In genomic region chr14:123663206-123663605, GRCm38 (mm10) we compare ENCODE assay signal across 28 mouse cellular contexts. TPM values are rescaled to one million over a fixed set of nuclear protein-coding genes. Genes with fewer than 3 reads are reported as not detected.
A peak's percentile ranks its signal among the peaks of the same experiment; 100 is the strongest.
DNase-seq lines count a peak whose midpoint lies in the region; ATAC-seq and TF ChIP-seq lines count a peak whose summit lies in the region.
"Had no signal": no experiment of that assay in that cellular context is flagged by ENCODE, and none has a peak within 500 bp of the region (broad histone marks: within the 10 kb centered on the region; RNA-seq: fewer than 3 reads in every experiment).

No protein-coding gene starts in this region.

- peak overlapping the region; percentile 51; the same call in 1 of the 2 replicates for H3K27ac ChIP-seq in gastrocnemius, adult 2 months
- no peak overlapping the region for H3K27ac ChIP-seq in hindbrain, embryonic 11.5 days (ENCODE audit: low read depth, low read length)
- H3K27ac ChIP-seq in hindbrain, embryonic 14.5 days: no peak overlapping the region
- H3K27ac ChIP-seq: embryonic facial prominence, embryonic 13.5 days; embryonic facial prominence, embryonic 15.5 days; forebrain, embryonic 10.5 days; forebrain, embryonic 13.5 days; forebrain, embryonic 15.5 days had no signal

- no peak overlapping the region for H3K4me2 ChIP-seq in hindbrain, embryonic 11.5 days (replicated peaks; ENCODE audit: low read depth, low read length)
- H3K4me2 ChIP-seq in hindbrain, embryonic 14.5 days (replicated peaks): no peak overlapping the region
- H3K4me2 ChIP-seq: embryonic facial prominence, embryonic 13.5 days; embryonic facial prominence, embryonic 15.5 days; forebrain, embryonic 13.5 days; forebrain, embryonic 15.5 days had no signal

- intact Hi-C loops in gastrocnemius, adult 2 months (cut with DNase I): no loop called here

- no peaks in the 10 kb centered on the region for H3K27me3 ChIP-seq in hindbrain, embryonic 11.5 days (ENCODE audit: control insufficient read depth, insufficient read depth, low read length)
- no peaks in the 10 kb centered on the region for H3K27me3 ChIP-seq in hindbrain, embryonic 14.5 days (ENCODE audit: control insufficient read depth, insufficient read depth, low read length)
- H3K27me3 ChIP-seq: CH12.LX; embryonic facial prominence, embryonic 13.5 days; embryonic facial prominence, embryonic 15.5 days; forebrain, embryonic 13.5 days; forebrain, embryonic 15.5 days had no signal

- ATAC-seq in hindbrain, embryonic 11.5 days (ENCODE audit: low FRiP score): no peak
- no peak for ATAC-seq in hindbrain, embryonic 14.5 days (ENCODE audit: low FRiP score)
- ATAC-seq: CD4-positive, CD25-positive, alpha-beta regulatory T cell, adult 4 months; forebrain, embryonic 13.5 days; forebrain, embryonic 15.5 days had no signal

- H3K36me3 ChIP-seq in hindbrain, embryonic 11.5 days (ENCODE audit: control insufficient read depth, insufficient read depth, low read length): no peaks in the 10 kb centered on the region
- H3K36me3 ChIP-seq in hindbrain, embryonic 14.5 days (replicated peaks; ENCODE audit: control insufficient read depth, insufficient read depth): no peaks in the 10 kb centered on the region
- H3K36me3 ChIP-seq: embryonic facial prominence, embryonic 13.5 days; embryonic facial prominence, embryonic 15.5 days; forebrain, embryonic 10.5 days; forebrain, embryonic 15.5 days; G1E had no signal

- no peak for TF ChIP-seq CTCF in gastrocnemius, adult 2 months (IDR thresholded peaks at IDR 0.05)
- no peak for TF ChIP-seq CTCF in brain, embryonic 14.5 days (IDR thresholded peaks at IDR 0.05; ENCODE audit: borderline replicate concordance, extremely low read depth, insufficient read depth, insufficient read length)

- no peaks in the 10 kb centered on the region for H3K4me1 ChIP-seq in hindbrain, embryonic 11.5 days (replicated peaks; ENCODE audit: control insufficient read depth, insufficient read depth, low read length)
- peaks cover 4% of the 10 kb centered on the region for H3K4me1 ChIP-seq in hindbrain, embryonic 14.5 days (replicated peaks; ENCODE audit: control insufficient read depth, insufficient read depth, low read length)

- no peak overlapping the region for H3K4me3 ChIP-seq in gastrocnemius, adult 2 months
- no peak overlapping the region for H3K4me3 ChIP-seq in hindbrain, embryonic 11.5 days (ENCODE audit: low read depth, low read length)
- no peak overlapping the region for H3K4me3 ChIP-seq in hindbrain, embryonic 14.5 days (replicated peaks; ENCODE audit: low read length)
- H3K4me3 ChIP-seq: embryonic facial prominence, embryonic 13.5 days; embryonic facial prominence, embryonic 15.5 days; forebrain, embryonic 10.5 days; forebrain, embryonic 13.5 days; forebrain, embryonic 15.5 days had no signal

- TF ChIP-seq POLR2A in brain, embryonic 14.5 days (IDR thresholded peaks at IDR 0.05; ENCODE audit: borderline replicate concordance, extremely low read depth, insufficient read depth, insufficient read length, poor library complexity, severe bottlenecking): no peak

- DNase-seq in gastrocnemius, adult 2 months: no peak
- no peak for DNase-seq in gastrocnemius, adult 8-10 months (ENCODE audit: low spot score in 2 of 2)
- peak; percentile 55 for DNase-seq in NIH3T3 (ENCODE audit: low read depth)
- DNase-seq in brain, embryonic 14.5 days (ENCODE audit: low read depth): peak; percentile 20
- peak; percentile 40 for DNase-seq in fibroblast of lung, adult 2 months (ENCODE audit: low read depth)
- DNase-seq in hindbrain, embryonic 11.5 days (ENCODE audit: low spot score): no peak
- DNase-seq in heart, postnatal 4 days: no peak
- no peak for DNase-seq in hindbrain, embryonic 14.5 days (ENCODE audit: low spot score)
- DNase-seq: adrenal gland, adult 2 months; adrenal gland, postnatal 10 days; adrenal gland, postnatal 25 days; B cell, adult 2 months; cerebellum, adult 11 months; cerebellum, adult 18-20 months; cerebellum, adult 8-10 months; cerebellum, adult 9-11 months; cerebellum, postnatal 14 days; cerebellum, postnatal 36 days; embryo, embryonic 11 days had no signal

- no peaks in the 10 kb centered on the region for H3K9me3 ChIP-seq in hindbrain, embryonic 11.5 days (ENCODE audit: control insufficient read depth, low read length)
- no peaks in the 10 kb centered on the region for H3K9me3 ChIP-seq in hindbrain, embryonic 14.5 days (ENCODE audit: control insufficient read depth, low read length)
- H3K9me3 ChIP-seq: embryonic facial prominence, embryonic 13.5 days; embryonic facial prominence, embryonic 15.5 days; forebrain, embryonic 10.5 days; forebrain, embryonic 13.5 days; forebrain, embryonic 15.5 days had no signal

- H3K9ac ChIP-seq in hindbrain, embryonic 11.5 days (ENCODE audit: low read depth, low read length): no peak overlapping the region
- H3K9ac ChIP-seq in hindbrain, embryonic 14.5 days: no peak overlapping the region
- H3K9ac ChIP-seq: embryonic facial prominence, embryonic 13.5 days; embryonic facial prominence, embryonic 15.5 days; forebrain, embryonic 13.5 days; forebrain, embryonic 15.5 days had no signal

RNA-seq across cellular contexts. Expression of gene Itgbl1, which starts 3.4 kb away (rescaled TPM):
- 10 to 100 TPM in 1 of 2 experiments, 1 to 10 TPM in 1; 3.9 to 13.5 TPM for total RNA-seq in gastrocnemius, adult 2 months (2021)
- 1 to 10 TPM; 1.5 to 7.8 (median 4.1) TPM for total RNA-seq in gastrocnemius, adult 8-10 months (2022)
- polyA plus RNA-seq in brain, embryonic 14.5 days (2012; rRNA removed): 0.71 and 0.93 TPM in 2 replicates
- 1.0 and 1.1 TPM in 2 replicates for polyA plus RNA-seq in hindbrain, embryonic 11.5 days (2014; fragmentation: Nextera tagmentation; extraction: Ambion mirVana)
- 1 to 10 TPM; 1.4 to 1.5 TPM for total RNA-seq in heart, postnatal 4 days (2021)
- 5.0 and 6.2 TPM in 2 replicates for polyA plus RNA-seq in hindbrain, embryonic 14.5 days (2014; fragmentation: Nextera tagmentation; extraction: Ambion mirVana)
- total RNA-seq: CH12.LX; common myeloid progenitor, adult 5-6 weeks had no signal
- polyA plus RNA-seq: CD4-positive, CD25-positive, alpha-beta regulatory T cell, adult 4 months; G1E had no signal

RNA-seq across cellular contexts. Expression of gene Nalcn, which starts 36.3 kb away (rescaled TPM):
- total RNA-seq in gastrocnemius, adult 2 months (2021): under 1 TPM; 0.15 to 0.47 TPM
- under 1 TPM; 0.10 to 0.40 (median 0.25) TPM for total RNA-seq in gastrocnemius, adult 8-10 months (2022)
- 10.6 and 15.7 TPM in 2 replicates for polyA plus RNA-seq in brain, embryonic 14.5 days (2012; rRNA removed)
- 2.4 and 3.1 TPM in 2 replicates for polyA plus RNA-seq in hindbrain, embryonic 11.5 days (2014; fragmentation: Nextera tagmentation; extraction: Ambion mirVana)
- under 1 TPM; 0.10 to 0.18 TPM for total RNA-seq in heart, postnatal 4 days (2021)
- polyA plus RNA-seq in hindbrain, embryonic 14.5 days (2014; fragmentation: Nextera tagmentation; extraction: Ambion mirVana): 18.8 and 22.0 TPM in 2 replicates
- total RNA-seq: CH12.LX; common myeloid progenitor, adult 5-6 weeks had no signal
- polyA plus RNA-seq: CD4-positive, CD25-positive, alpha-beta regulatory T cell, adult 4 months; G1E had no signal

Comparison
In these comparisons a context has a peak if more than half of its experiments do, and no peak if none do; other contexts are left out.
1. DNase-seq: peak in NIH3T3 (single experiment), brain, embryonic 14.5 days (single experiment) and fibroblast of lung, adult 2 months (single experiment); none in gastrocnemius, adult 2 months (single experiment), gastrocnemius, adult 8-10 months (0 of 2), hindbrain, embryonic 11.5 days (single experiment), heart, postnatal 4 days (single experiment) and hindbrain, embryonic 14.5 days (single experiment).